Mouse (Mus musculus): Measurements from ENCODE around the gene Pik3r3.

- no peak for TF ChIP-seq CTCF (IDR thresholded peaks at IDR 0.05; ENCODE audit: low read depth)
- TF ChIP-seq EP300 (IDR thresholded peaks at IDR 0.05; ENCODE audit: low read depth), result no peak
Observed at GRCm38 (mm10) chr4:116222843-116223119, 1.4 kb downstream of the Pik3r3 start.
